Mouse (Mus musculus): Measurements from ENCODE around the gene Olfr576. TPM values are rescaled to one million over a fixed set of nuclear protein-coding genes. Genes with fewer than 3 reads are reported as not detected.

Olfr576 gene
- not detected in 2 replicates for polyA plus RNA-seq (2012; rRNA removed)

DNA sequence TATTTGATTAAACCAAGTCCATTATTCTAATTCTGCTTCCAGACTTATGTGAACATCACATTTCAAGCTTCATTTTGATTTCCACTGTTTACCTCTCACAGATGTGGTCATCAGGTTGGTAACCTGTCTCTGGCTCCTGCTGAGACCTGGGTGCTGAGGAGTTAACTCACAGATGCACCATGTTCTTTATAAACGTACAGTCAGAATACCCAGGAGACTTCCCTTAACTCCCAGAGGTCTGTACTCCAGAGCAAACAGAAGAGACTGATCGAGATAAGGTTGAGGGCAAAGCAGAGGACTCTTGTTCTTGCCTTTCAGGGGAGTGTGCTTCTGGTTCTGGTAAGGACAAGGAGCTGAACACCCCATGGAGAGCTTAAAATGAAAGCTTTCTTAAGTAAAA is at the start of gene Olfr576:
Gene Olfr576, plus strand, starts transcription at position 301 of the 400 bp plus-strand sequence.
- DNase-seq (ENCODE audit: extremely low spot score in 1 of 2, low spot score in 1 of 2) = no peak

DNA sequence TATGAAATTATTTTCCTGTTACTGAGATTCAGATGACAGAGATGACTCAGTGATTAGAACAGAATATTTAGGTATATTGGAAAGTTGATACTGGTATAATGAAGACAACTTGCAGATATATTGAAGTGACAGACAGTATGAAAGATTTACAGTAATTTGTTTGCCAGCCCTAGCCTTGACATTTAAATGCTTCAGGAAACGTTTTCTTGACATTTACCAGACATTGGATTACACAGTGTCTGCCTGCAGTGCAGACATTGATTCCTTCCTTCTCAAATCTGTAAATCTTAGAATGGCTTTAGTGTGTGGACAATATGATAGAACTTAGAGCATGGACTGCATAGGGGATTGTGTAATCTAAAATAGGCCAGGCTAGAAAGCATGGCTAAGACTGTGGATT is 47.2 kb upstream of the Olfr576 start:
- DNase-seq (ENCODE audit: extremely low spot score in 1 of 2, low spot score in 1 of 2) = no peak

DNA sequence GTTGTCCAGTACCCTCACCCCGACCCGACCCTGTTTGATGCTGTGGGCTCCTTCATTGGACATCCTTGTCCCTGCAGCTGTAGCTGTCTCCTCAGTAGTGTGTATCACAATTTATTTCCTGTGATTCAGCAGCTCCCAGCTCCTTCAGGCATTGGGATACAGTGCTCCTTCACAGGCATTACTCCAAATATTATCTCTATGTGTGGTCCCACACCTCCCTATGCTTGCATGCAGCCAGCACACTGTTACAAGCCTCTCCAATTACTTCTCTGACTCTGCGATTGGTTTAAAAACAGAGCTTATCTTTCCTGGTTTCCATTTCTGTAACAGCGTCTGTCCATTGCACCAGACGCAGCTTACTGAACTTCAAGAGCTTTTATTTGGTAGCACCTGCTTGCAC is 46.1 kb upstream of the Olfr576 start:
- DNase-seq (ENCODE audit: extremely low spot score in 1 of 2, low spot score in 1 of 2) = no peak

DNA sequence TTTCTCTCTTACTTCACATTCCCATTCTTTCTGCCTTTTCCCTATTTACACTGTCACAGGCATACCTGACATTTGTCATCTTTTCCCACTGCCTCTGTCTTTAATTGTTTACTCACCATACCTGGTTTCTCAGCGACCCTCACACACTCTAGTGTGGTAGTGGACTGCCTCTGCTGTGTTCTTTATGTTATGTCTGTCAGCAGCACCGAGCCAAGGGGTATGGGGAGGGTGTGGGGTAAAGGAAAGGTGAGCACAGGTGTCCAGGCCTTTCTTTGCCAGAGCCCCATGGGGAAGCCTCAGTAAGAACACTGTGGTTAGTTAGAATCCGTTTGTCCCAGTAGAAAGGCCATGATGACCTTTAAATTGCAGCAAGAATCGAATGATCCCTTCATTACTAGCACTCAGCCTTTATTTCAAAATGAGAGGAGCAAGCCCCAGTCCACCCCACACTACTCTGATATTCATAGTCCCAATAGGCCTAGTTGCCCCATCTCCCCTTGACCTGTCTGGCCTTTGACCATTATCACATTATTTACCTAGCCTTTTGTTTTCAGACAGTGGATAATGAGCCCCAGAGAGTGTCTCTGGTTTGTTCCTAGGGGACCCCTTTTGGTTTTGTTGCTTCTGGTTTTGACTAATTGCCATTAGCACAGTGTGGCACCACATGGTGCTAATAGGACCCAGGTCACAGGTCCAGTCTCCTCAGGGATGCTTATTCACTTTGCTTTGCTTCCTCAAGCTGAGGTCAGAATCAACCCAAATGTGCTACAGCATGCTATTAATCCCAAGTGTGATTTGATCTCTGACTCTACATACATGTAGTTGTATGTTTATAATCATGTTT is 45.2 kb upstream of the Olfr576 start, which contains the start of gene Olfr571:
Gene Olfr571, minus strand, starts transcription at position 505 of the 844 bp plus-strand sequence.
- no peak for DNase-seq (ENCODE audit: extremely low spot score in 1 of 2, low spot score in 1 of 2)

GRCm38 (mm10) chr7:102919632-102920031 is 42.8 kb upstream of the Olfr576 start:
- DNase-seq (ENCODE audit: extremely low spot score in 1 of 2, low spot score in 1 of 2) = peak in 1 of 2 experiments; percentile 73

GRCm38 (mm10) chr7:102924109-102924508 is 38.4 kb upstream of the Olfr576 start, which contains the start of gene Olfr572:
Olfr572 (plus strand) TSS chr7:102924409.
- no peak for DNase-seq (ENCODE audit: extremely low spot score in 1 of 2, low spot score in 1 of 2)

DNA sequence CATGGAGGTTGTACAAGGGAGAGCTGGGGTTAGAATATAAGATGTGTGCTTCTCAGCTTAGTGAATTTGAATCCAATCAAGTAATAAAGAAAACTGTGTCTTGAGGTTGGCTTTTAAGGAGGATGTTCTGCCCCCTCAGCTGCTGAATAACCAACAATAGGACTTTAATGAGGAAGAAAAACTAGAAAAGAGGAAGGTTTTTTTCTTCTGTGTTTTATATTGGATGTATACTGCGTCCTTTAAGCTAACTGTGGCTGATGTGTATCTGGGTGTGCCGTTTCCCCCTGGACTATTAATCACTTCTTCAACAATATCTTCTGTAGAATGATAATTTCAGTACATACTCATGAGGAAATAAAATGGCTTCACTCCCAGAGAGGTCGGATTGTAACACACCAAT is 35.4 kb upstream of the Olfr576 start:
- no peak for DNase-seq (ENCODE audit: extremely low spot score in 1 of 2, low spot score in 1 of 2)

DNA sequence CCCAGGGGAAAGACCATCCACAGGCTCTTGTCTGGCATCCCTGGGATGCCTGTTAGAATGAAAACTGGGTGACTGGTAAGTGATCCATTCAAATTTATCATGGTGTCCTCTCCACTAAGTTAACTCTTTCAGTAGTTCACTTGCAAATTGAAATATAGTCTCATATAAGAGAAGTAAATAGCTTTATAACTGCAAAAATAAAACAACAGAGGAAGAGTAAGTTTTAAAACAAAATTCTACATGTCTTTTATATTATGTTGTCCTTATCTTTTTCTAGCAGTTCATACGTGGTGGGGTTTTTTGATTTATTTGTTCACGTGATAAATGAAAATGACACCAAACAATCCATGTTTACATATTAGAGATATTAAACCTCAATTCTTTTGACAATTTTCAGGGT is 20.0 kb upstream of the Olfr576 start, which contains the start of gene Olfr573-ps1:
Gene Olfr573-ps1, minus strand, starts transcription at position 101 of the 400 bp plus-strand sequence.
- no peak for DNase-seq (ENCODE audit: extremely low spot score in 1 of 2, low spot score in 1 of 2)

- no peak for DNase-seq (ENCODE audit: extremely low spot score in 1 of 2, low spot score in 1 of 2)
Observed at GRCm38 (mm10) chr7:102943417-102943816, 19.0 kb upstream of the Olfr576 start.

- no peak for DNase-seq (ENCODE audit: extremely low spot score in 1 of 2, low spot score in 1 of 2)
Observed at GRCm38 (mm10) chr7:102948167-102948566, 14.3 kb upstream of the Olfr576 start, which contains the start of gene Olfr574. Olfr574 (plus strand) TSS chr7:102948467.

- no peak for DNase-seq (ENCODE audit: extremely low spot score in 1 of 2, low spot score in 1 of 2)
Observed at GRCm38 (mm10) chr7:102950732-102951131, 11.7 kb upstream of the Olfr576 start.

GRCm38 (mm10) chr7:102958137-102958536 is 4.3 kb upstream of the Olfr576 start:
- DNase-seq (ENCODE audit: extremely low spot score in 1 of 2, low spot score in 1 of 2) = no peak

- no peak for DNase-seq (ENCODE audit: extremely low spot score in 1 of 2, low spot score in 1 of 2)
Observed at GRCm38 (mm10) chr7:102958593-102958992, 3.9 kb upstream of the Olfr576 start, which contains the start of gene Olfr575. Olfr575 (minus strand) TSS chr7:102958775.

GRCm38 (mm10) chr7:102974399-102974798 is 11.9 kb downstream of the Olfr576 start:
- peak in 1 of 2 experiments; percentile 5 for DNase-seq (ENCODE audit: extremely low spot score in 1 of 2, low spot score in 1 of 2)

GRCm38 (mm10) chr7:102975843-102976242 is 13.4 kb downstream of the Olfr576 start, which contains the start of gene Olfr577:
Olfr577 (minus strand) TSS chr7:102975943.
- DNase-seq (ENCODE audit: extremely low spot score in 1 of 2, low spot score in 1 of 2) = no peak

GRCm38 (mm10) chr7:102989224-102989623 is 26.8 kb downstream of the Olfr576 start, which contains the start of gene Olfr578:
Olfr578 (minus strand) TSS chr7:102989324.
- DNase-seq (ENCODE audit: extremely low spot score in 1 of 2, low spot score in 1 of 2) = no peak

Other genes starting within 250 kb of the Olfr576 start
- gene Olfr33, start 243.6 kb upstream of the Olfr576 start, polyA plus RNA-seq (2012; rRNA removed) = not detected in 2 replicates
- not detected in 2 replicates for gene Olfr559, start 235.2 kb upstream of the Olfr576 start, polyA plus RNA-seq (2012; rRNA removed)
- 0.14 and 0.21 TPM in 2 replicates for gene Olfr560, start 203.3 kb upstream of the Olfr576 start, polyA plus RNA-seq (2012; rRNA removed)
- 4.4 and 5.7 TPM in 2 replicates for gene Olfr78, start 203.2 kb upstream of the Olfr576 start, polyA plus RNA-seq (2012; rRNA removed)
- not detected in 2 replicates for gene Olfr561, start 191.4 kb upstream of the Olfr576 start, polyA plus RNA-seq (2012; rRNA removed)
- not detected in 2 replicates for gene Olfr564, start 159.2 kb upstream of the Olfr576 start, polyA plus RNA-seq (2012; rRNA removed)
- gene Olfr566, start 103.9 kb upstream of the Olfr576 start, polyA plus RNA-seq (2012; rRNA removed) = 0.11 TPM in 1 of 2 replicates, not detected in the other
- gene Olfr568, start 85.5 kb upstream of the Olfr576 start, polyA plus RNA-seq (2012; rRNA removed) = not detected in 2 replicates
- not detected in 2 replicates for gene Olfr569, start 71.8 kb upstream of the Olfr576 start, polyA plus RNA-seq (2012; rRNA removed)
- not detected in 2 replicates for gene Olfr570, start 68.1 kb upstream of the Olfr576 start, polyA plus RNA-seq (2012; rRNA removed)
- not detected in 2 replicates for gene Olfr571, start 45.1 kb upstream of the Olfr576 start, polyA plus RNA-seq (2012; rRNA removed)
- gene Olfr572, start 38.3 kb upstream of the Olfr576 start, polyA plus RNA-seq (2012; rRNA removed) = not detected in 2 replicates
- not detected in 2 replicates for gene Olfr573-ps1, start 20.1 kb upstream of the Olfr576 start, polyA plus RNA-seq (2012; rRNA removed)
- not detected in 2 replicates for gene Olfr574, start 14.2 kb upstream of the Olfr576 start, polyA plus RNA-seq (2012; rRNA removed)
- not detected in 2 replicates for gene Olfr575, start 3.9 kb upstream of the Olfr576 start, polyA plus RNA-seq (2012; rRNA removed)
- gene Olfr577, start 13.3 kb downstream of the Olfr576 start, polyA plus RNA-seq (2012; rRNA removed) = not detected in 2 replicates
- gene Olfr578, start 26.7 kb downstream of the Olfr576 start, polyA plus RNA-seq (2012; rRNA removed) = not detected in 2 replicates
- not detected in 2 replicates for gene Olfr582, start 75.4 kb downstream of the Olfr576 start, polyA plus RNA-seq (2012; rRNA removed)
- not detected in 2 replicates for gene Olfr583, start 88.6 kb downstream of the Olfr576 start, polyA plus RNA-seq (2012; rRNA removed)
- 0.13 TPM in 1 of 2 replicates, not detected in the other for gene Olfr584, start 119.2 kb downstream of the Olfr576 start, polyA plus RNA-seq (2012; rRNA removed)
- gene Olfr585, start 135.1 kb downstream of the Olfr576 start, polyA plus RNA-seq (2012; rRNA removed) = not detected in 2 replicates
- gene Olfr586, start 163.0 kb downstream of the Olfr576 start, polyA plus RNA-seq (2012; rRNA removed) = not detected in 2 replicates
- not detected in 2 replicates for gene Olfr588-ps1, start 178.2 kb downstream of the Olfr576 start, polyA plus RNA-seq (2012; rRNA removed)
- gene Olfr589, start 193.7 kb downstream of the Olfr576 start, polyA plus RNA-seq (2012; rRNA removed) = not detected in 2 replicates
- 0.11 TPM in 1 of 2 replicates, not detected in the other for gene Olfr591, start 215.7 kb downstream of the Olfr576 start, polyA plus RNA-seq (2012; rRNA removed)
- not detected in 2 replicates for gene Olfr592, start 222.1 kb downstream of the Olfr576 start, polyA plus RNA-seq (2012; rRNA removed)
- gene Olfr593, start 249.2 kb downstream of the Olfr576 start, polyA plus RNA-seq (2012; rRNA removed) = not detected in 2 replicates

Data from frontal cortex, adult 2 months (tissue).